Mouse (Mus musculus): ENCODE data around the gene Klf13. TPM values are rescaled to one million over a fixed set of nuclear protein-coding genes. Genes with fewer than 3 reads are reported as not detected.

Klf13 gene
- polyA plus RNA-seq, 2 experiments = 3.4 to 15.8 TPM

- Histone ChIP-seq H3K4me2 (ENCODE audit: low read depth) (0 out of 2 replicates have a peak overlapping the region, but pooled peaks have one; percentile 1), H3K36me3 (replicated peaks; ENCODE audit: control insufficient read depth, insufficient read depth, low read depth) (no peaks in the 10 kb centered on the region), H3K9me3 (ENCODE audit: control insufficient read depth, low read length) (no peaks in the 10 kb centered on the region), H3K9ac (replicated peaks) (no peak overlapping the region), H3K27me3 (ENCODE audit: control insufficient read depth, insufficient read depth, low read length) (no peaks in the 10 kb centered on the region), H3K4me3 (ENCODE audit: insufficient read depth in 1 of 2, low read depth in 2 of 2, low read length in 2 of 2) (no peak overlapping the region), H3K27ac (no peak overlapping the region; the same call in 1 of the 2 replicates), H3K4me1 (replicated peaks; ENCODE audit: control insufficient read depth in 2 of 2, insufficient read depth in 2 of 2, low read length in 1 of 2) (peaks cover 8 to 46% of the 10 kb centered on the region in 2 experiments)
- DNase-seq (ENCODE audit: low read depth in 3 of 3, low spot score in 3 of 3) (no peak), ATAC-seq (ENCODE audit: insufficient read depth) (no peak)
- TF ChIP-seq CTCF (IDR thresholded peaks at IDR 0.05; ENCODE audit: low read depth) (no peak), EP300 (IDR thresholded peaks at IDR 0.05; ENCODE audit: low read depth) (no peak)
- WGBS (ENCODE audit: insufficient replicate concordance) = 39% methylated on average over 7 of the region's 7 CpGs
Observed at GRCm38 (mm10) chr7:63912234-63912810, 26.4 kb downstream of the Klf13 start.

GRCm38 (mm10) chr7:63911383-63912233, 27.1 kb downstream of the Klf13 start:
- 49% methylated on average over 8 of the region's 8 CpGs for WGBS (ENCODE audit: insufficient replicate concordance)
- no peak for TF ChIP-seq EP300 (IDR thresholded peaks at IDR 0.05; ENCODE audit: low read depth)
- ATAC-seq (ENCODE audit: insufficient read depth) (peak; percentile 12; the same call in 1 of the 2 replicates), DNase-seq (ENCODE audit: low read depth in 3 of 3, low spot score in 3 of 3) (peak in 1 of 3 experiments; percentile 41)
- H3K4me3 ChIP-seq (ENCODE audit: insufficient read depth in 1 of 2, low read depth in 2 of 2, low read length in 2 of 2) = no peak overlapping the region
- no peaks in the 10 kb centered on the region for H3K36me3 ChIP-seq (replicated peaks; ENCODE audit: control insufficient read depth, insufficient read depth, low read depth)
- no peak overlapping the region for H3K9ac ChIP-seq (replicated peaks)
- H3K4me1 ChIP-seq (replicated peaks; ENCODE audit: control insufficient read depth in 2 of 2, insufficient read depth in 2 of 2, low read length in 1 of 2) = peaks cover 8 to 46% of the 10 kb centered on the region in 2 experiments
- H3K4me2 ChIP-seq (ENCODE audit: low read depth) = 0 out of 2 replicates have a peak overlapping the region, but pooled peaks have one; percentile 1
- no peaks in the 10 kb centered on the region for H3K9me3 ChIP-seq (ENCODE audit: control insufficient read depth, low read length)
- no peaks in the 10 kb centered on the region for H3K27me3 ChIP-seq (ENCODE audit: control insufficient read depth, insufficient read depth, low read length)
- H3K27ac ChIP-seq = no peak overlapping the region

GRCm38 (mm10) chr7:63910912-63911311, 27.8 kb downstream of the Klf13 start:
- no peaks in the 10 kb centered on the region for H3K9me3 ChIP-seq (ENCODE audit: control insufficient read depth, low read length)
- H3K4me3 ChIP-seq (ENCODE audit: insufficient read depth in 1 of 2, low read depth in 2 of 2, low read length in 2 of 2) = no peak overlapping the region
- ATAC-seq (ENCODE audit: insufficient read depth) (no peak), DNase-seq (ENCODE audit: low read depth in 3 of 3, low spot score in 3 of 3) (no peak)
- no peak overlapping the region for H3K27ac ChIP-seq
- no peak overlapping the region for H3K4me2 ChIP-seq (ENCODE audit: low read depth)
- H3K36me3 ChIP-seq (replicated peaks; ENCODE audit: control insufficient read depth, insufficient read depth, low read depth) = no peaks in the 10 kb centered on the region
- H3K9ac ChIP-seq (replicated peaks) = no peak overlapping the region
- WGBS (ENCODE audit: insufficient replicate concordance) = 20% methylated on average over 4 of the region's 4 CpGs
- H3K27me3 ChIP-seq (ENCODE audit: control insufficient read depth, insufficient read depth, low read length) = no peaks in the 10 kb centered on the region
- TF ChIP-seq CTCF (IDR thresholded peaks at IDR 0.05; ENCODE audit: low read depth) = peak; percentile 33
- no peak for TF ChIP-seq EP300 (IDR thresholded peaks at IDR 0.05; ENCODE audit: low read depth)
- peaks cover 9 to 52% of the 10 kb centered on the region in 2 experiments for H3K4me1 ChIP-seq (replicated peaks; ENCODE audit: control insufficient read depth in 2 of 2, insufficient read depth in 2 of 2, low read length in 1 of 2)

GRCm38 (mm10) chr7:63910225-63910624, 28.5 kb downstream of the Klf13 start:
- TF ChIP-seq CTCF (IDR thresholded peaks at IDR 0.05; ENCODE audit: low read depth) = no peak
- TF ChIP-seq EP300 (IDR thresholded peaks at IDR 0.05; ENCODE audit: low read depth) = no peak
- Histone ChIP-seq H3K27me3 (ENCODE audit: control insufficient read depth, insufficient read depth, low read length) (no peaks in the 10 kb centered on the region), H3K36me3 (replicated peaks; ENCODE audit: control insufficient read depth, insufficient read depth, low read depth) (no peaks in the 10 kb centered on the region), H3K9ac (replicated peaks) (no peak overlapping the region), H3K4me1 (replicated peaks; ENCODE audit: control insufficient read depth in 2 of 2, insufficient read depth in 2 of 2, low read length in 1 of 2) (peaks cover 16 to 59% of the 10 kb centered on the region in 2 experiments), H3K9me3 (ENCODE audit: control insufficient read depth, low read length) (no peaks in the 10 kb centered on the region), H3K4me2 (ENCODE audit: low read depth) (no peak overlapping the region), H3K27ac (no peak overlapping the region), H3K4me3 (ENCODE audit: insufficient read depth in 1 of 2, low read depth in 2 of 2, low read length in 2 of 2) (no peak overlapping the region)
- no peak for ATAC-seq (ENCODE audit: insufficient read depth)
- no peak for DNase-seq (ENCODE audit: low read depth in 3 of 3, low spot score in 3 of 3)
- WGBS (ENCODE audit: insufficient replicate concordance) = 62% methylated on average over 5 of the region's 5 CpGs

Data from liver, embryonic 14.5 days (tissue).